22 mouse cellular contexts compared by ENCODE assay signal in genomic region chr6:144742559-144742958, GRCm38 (mm10). TPM values are rescaled to one million over a fixed set of nuclear protein-coding genes. Genes with fewer than 3 reads are reported as not detected.
A peak's percentile ranks its signal among the peaks of the same experiment; 100 is the strongest.
DNase-seq lines count a peak whose midpoint lies in the region; ATAC-seq and TF ChIP-seq lines count a peak whose summit lies in the region.
"Had no signal": no experiment of that assay in that cellular context is flagged by ENCODE, and none has a peak within 500 bp of the region (broad histone marks: within the 10 kb centered on the region; RNA-seq: fewer than 3 reads in every experiment).

No protein-coding gene starts in this region.

- H3K36me3 ChIP-seq in forebrain, embryonic 11.5 days (ENCODE audit: control insufficient read depth, insufficient read depth, low read length) = no peaks in the 10 kb centered on the region
- no peaks in the 10 kb centered on the region for H3K36me3 ChIP-seq in forebrain, embryonic 10.5 days (replicated peaks)
- no peaks in the 10 kb centered on the region for H3K36me3 ChIP-seq in CH12.LX (replicated peaks in 1 of 2; ENCODE audit: control insufficient read depth in 1 of 2, insufficient read depth in 1 of 2, low read length in 1 of 2)
- H3K36me3 ChIP-seq: embryonic facial prominence, embryonic 12.5 days; embryonic facial prominence, embryonic 15.5 days; G1E; hindbrain, embryonic 12.5 days; hindbrain, embryonic 15.5 days had no signal

- H3K79me2 ChIP-seq in CH12.LX (replicated peaks; ENCODE audit: control insufficient read depth, extremely low read depth, insufficient read depth, poor library complexity, severe bottlenecking) = no peaks in the 10 kb centered on the region

- dilution Hi-C loops in CH12.LX (cut with MboI; ENCODE audit: extremely low pct_ligation_motif_present, extremely low pct_unique_long_range_greater_than_20kb, low sequenced_read_pairs) = no loop called here

- no peaks in the 10 kb centered on the region; the same call in 1 of the 2 replicates for H3K9me3 ChIP-seq in forebrain, embryonic 11.5 days (ENCODE audit: control insufficient read depth, low read length)
- H3K9me3 ChIP-seq in forebrain, embryonic 10.5 days = no peaks in the 10 kb centered on the region; the same call in 1 of the 2 replicates
- peaks cover 3% of the 10 kb centered on the region for H3K9me3 ChIP-seq in CH12.LX (replicated peaks; ENCODE audit: low read length)
- H3K9me3 ChIP-seq: embryonic facial prominence, embryonic 12.5 days; embryonic facial prominence, embryonic 15.5 days; forebrain, embryonic 13.5 days; hindbrain, embryonic 15.5 days had no signal

- TF ChIP-seq EP300 in CH12.LX (IDR thresholded peaks at IDR 0.05; ENCODE audit: low read length) = no peak

- TF ChIP-seq POLR2A in CH12.LX (IDR thresholded peaks at IDR 0.05; ENCODE audit: low read depth, low read length) = no peak

- H3K4me3 ChIP-seq in forebrain, embryonic 11.5 days (ENCODE audit: low read depth, low read length) = no peak overlapping the region
- H3K4me3 ChIP-seq in forebrain, embryonic 10.5 days = no peak overlapping the region
- no peak overlapping the region for H3K4me3 ChIP-seq in CH12.LX (replicated peaks in 1 of 3; ENCODE audit: low read depth in 2 of 3, low read length in 2 of 3, poor library complexity in 1 of 3)
- H3K4me3 ChIP-seq: embryonic facial prominence, embryonic 12.5 days; embryonic facial prominence, embryonic 15.5 days; forebrain, embryonic 13.5 days; hindbrain, embryonic 12.5 days; hindbrain, embryonic 15.5 days had no signal

- peak; percentile 22 for DNase-seq in forebrain, embryonic 11.5 days (ENCODE audit: low spot score)
- no peak for DNase-seq in forebrain, embryonic 10.5 days (ENCODE audit: extremely low spot score, low spot score)
- DNase-seq in CH12.LX (ENCODE audit: extremely low read depth) = peak; percentile 23
- no peak for DNase-seq in urinary bladder, adult 2 months (ENCODE audit: low spot score)
- DNase-seq in layer of hippocampus, postnatal 10 days (ENCODE audit: low spot score in 2 of 2) = no peak
- DNase-seq: adrenal gland, postnatal 10 days; adrenal gland, postnatal 36 days; cerebellum, adult 18-20 months; cerebellum, adult 9-10 months; cerebellum, postnatal 14 days; gastrocnemius, postnatal 10 days; gastrocnemius, postnatal 36 days had no signal

- no peak overlapping the region for H3K9ac ChIP-seq in forebrain, embryonic 11.5 days (ENCODE audit: low read length)
- no peak overlapping the region for H3K9ac ChIP-seq in CH12.LX (ENCODE audit: insufficient read depth, low read depth)
- H3K9ac ChIP-seq: embryonic facial prominence, embryonic 12.5 days; embryonic facial prominence, embryonic 15.5 days; forebrain, embryonic 13.5 days; hindbrain, embryonic 12.5 days; hindbrain, embryonic 15.5 days had no signal

- no peaks in the 10 kb centered on the region for H3K27me3 ChIP-seq in forebrain, embryonic 11.5 days (ENCODE audit: control insufficient read depth, insufficient read depth, low read length)
- no peaks in the 10 kb centered on the region for H3K27me3 ChIP-seq in forebrain, embryonic 10.5 days (ENCODE audit: poor library complexity, severe bottlenecking)
- no peaks in the 10 kb centered on the region for H3K27me3 ChIP-seq in CH12.LX (replicated peaks)
- H3K27me3 ChIP-seq: embryonic facial prominence, embryonic 12.5 days; embryonic facial prominence, embryonic 15.5 days; forebrain, embryonic 13.5 days; hindbrain, embryonic 12.5 days; hindbrain, embryonic 15.5 days; Patski had no signal

- H3K27ac ChIP-seq in forebrain, embryonic 11.5 days (ENCODE audit: low read depth, low read length) = no peak overlapping the region
- H3K27ac ChIP-seq in forebrain, embryonic 10.5 days = no peak overlapping the region
- H3K27ac ChIP-seq in CH12.LX (ENCODE audit: insufficient read depth, low read depth) = no peak overlapping the region
- H3K27ac ChIP-seq: embryonic facial prominence, embryonic 12.5 days; embryonic facial prominence, embryonic 15.5 days; forebrain, embryonic 13.5 days; hindbrain, embryonic 12.5 days; hindbrain, embryonic 15.5 days had no signal

- H3K4me1 ChIP-seq in forebrain, embryonic 11.5 days (replicated peaks; ENCODE audit: control insufficient read depth, insufficient read depth, low read length) = no peaks in the 10 kb centered on the region; the same call in 1 of the 2 replicates
- peaks cover 11% of the 10 kb centered on the region; the same call in 1 of the 2 replicates for H3K4me1 ChIP-seq in forebrain, embryonic 10.5 days
- H3K4me1 ChIP-seq in CH12.LX (ENCODE audit: control insufficient read depth in 1 of 2, insufficient read depth in 2 of 2) = peaks cover 0 to 22% of the 10 kb centered on the region in 2 experiments; a peak in 2 of 4 replicates
- H3K4me1 ChIP-seq: hindbrain, embryonic 15.5 days had no signal

- 49% methylated on average over 3 of the region's 3 CpGs for WGBS in forebrain, embryonic 11.5 days
- WGBS in forebrain, embryonic 10.5 days = 70% methylated on average over 3 of the region's 3 CpGs

- no peak for TF ChIP-seq CTCF in CH12.LX (conservative IDR thresholded peaks at IDR 0.05 in 1 of 2, IDR thresholded peaks at IDR 0.05 in 1 of 2; ENCODE audit: low read depth in 2 of 2, low read length in 2 of 2)

- H3K4me2 ChIP-seq in forebrain, embryonic 11.5 days (ENCODE audit: low read depth, low read length, severe bottlenecking) = no peak overlapping the region
- peak overlapping the region; percentile 4; the same call in 1 of the 2 replicates for H3K4me2 ChIP-seq in CH12.LX (ENCODE audit: insufficient read depth, low read depth, poor library complexity, severe bottlenecking)
- H3K4me2 ChIP-seq: embryonic facial prominence, embryonic 12.5 days; embryonic facial prominence, embryonic 15.5 days; forebrain, embryonic 13.5 days; heart, embryonic 11.5 days; hindbrain, embryonic 12.5 days; hindbrain, embryonic 15.5 days had no signal

- in situ Hi-C loops in CH12.LX (cut with MboI; ENCODE audit: low pct_ligation_motif_present, low pct_unique_long_range_greater_than_20kb, low sequenced_read_pairs) = no loop called here

- no peak for ATAC-seq in forebrain, embryonic 11.5 days (replicated peaks; ENCODE audit: low FRiP score)
- peak; percentile 67 for ATAC-seq in megakaryocyte, adult 5-6 weeks (ENCODE audit: poor library complexity, severe bottlenecking)
- ATAC-seq: forebrain, embryonic 13.5 days; forebrain, embryonic 16.5 days; Patski had no signal

- TF ChIP-seq RAD21 in CH12.LX (IDR thresholded peaks at IDR 0.05; ENCODE audit: low read depth, low read length) = no peak

TF ChIP-seq in CH12.LX, 34 proteins besides CTCF, POLR2A, EP300 and RAD21:
- TF ChIP-seq ZC3H11A (IDR thresholded peaks at IDR 0.05; ENCODE audit: low read depth, low read length) = no peak
- 0 out of 2 replicates have a peak, but pooled peaks have one; percentile 39 for TF ChIP-seq ZNF384 (IDR thresholded peaks at IDR 0.05; ENCODE audit: low read depth, low read length)
TF ChIP-seq in CH12.LX: peak in this region for 1.

RNA-seq across cellular contexts. Expression of gene Sox5, which starts 39.2 kb away (rescaled TPM):
- polyA plus RNA-seq in forebrain, embryonic 11.5 days (2014; fragmentation: Nextera tagmentation; extraction: Ambion mirVana) = 61.5 and 65.1 TPM in 2 replicates
- 66.2 and 67.3 TPM in 2 replicates for polyA plus RNA-seq in forebrain, embryonic 10.5 days (2016; fragmentation: Nextera tagmentation; extraction: Ambion mirVana)
- total RNA-seq in CH12.LX (2012; rRNA removed) (0.08 and 0.21 TPM in 2 replicates), CH12.LX (2014; rRNA removed) (0.46 and 0.90 TPM in 2 replicates)
- polyA plus RNA-seq in CH12.LX (2012; ENCODE audit: insufficient read length, low read depth) = 0.29 and 0.47 TPM in 2 replicates
- total RNA-seq in megakaryocyte, adult 5-6 weeks (2015) = 0.07 TPM in 1 of 2 replicates, not detected in the other
- total RNA-seq in megakaryocyte, adult 5-6 weeks (2017) = 0.07 TPM in 1 of 2 replicates, not detected in the other
- 7.3 and 10.0 TPM in 2 replicates for polyA plus RNA-seq in urinary bladder, adult 2 months (2012; rRNA removed)
- total RNA-seq in layer of hippocampus, postnatal 10 days (2021) = 10 to 100 TPM; 57.0 to 61.7 TPM
- polyA plus RNA-seq: G1E had no signal

Comparison
In these comparisons a context has a peak if more than half of its experiments do, and no peak if none do; other contexts are left out.
1. DNase-seq: peak in forebrain, embryonic 11.5 days (single experiment) and CH12.LX (single experiment); none in forebrain, embryonic 10.5 days (single experiment), urinary bladder, adult 2 months (single experiment) and layer of hippocampus, postnatal 10 days (0 of 2).